Mouse (Mus musculus) thymus, adult 2 months (tissue): Measurements from ENCODE around the gene Slc1a1. TPM values are rescaled to one million over a fixed set of nuclear protein-coding genes. Genes with fewer than 3 reads are reported as not detected.

Source experiments
- DNase-seq: peaks from one replicate; pipeline ENCODE4 v3.0.0; 2021
- H3K27ac ChIP-seq: fragments of 200-500 bp; 2 replicates; pipeline ENCODE4 v1.5.1; 2012; ENCODE audit warnings: low read length, control low read depth; ENCODE audit not compliant: control insufficient read depth, insufficient read depth
- H3K27me3 ChIP-seq: fragments of 200-500 bp; 2 replicates; pipeline ENCODE4 v1.6.1; 2012; ENCODE audit warnings: mild to moderate bottlenecking, low read length, moderate library complexity, mixed read lengths; ENCODE audit not compliant: control insufficient read depth, insufficient read depth
- H3K36me3 ChIP-seq: fragments of 200-500 bp; 2 replicates; pipeline ENCODE4 v1.6.1; 2012; ENCODE audit warnings: mild to moderate bottlenecking, low read length, moderate library complexity; ENCODE audit not compliant: control insufficient read depth, insufficient read depth
- H3K4me1 ChIP-seq: fragments of 200-500 bp; replicated peaks from 2 replicates; pipeline ENCODE4 v1.6.1; 2012; ENCODE audit warnings: low read length; ENCODE audit not compliant: control insufficient read depth, insufficient read depth
- H3K4me3 ChIP-seq: fragments of 200-500 bp; 2 replicates; pipeline ENCODE4 v1.5.1; 2012; ENCODE audit warnings: mild to moderate bottlenecking, low read length, control low read depth, moderate library complexity; ENCODE audit not compliant: control insufficient read depth, insufficient read depth
- CTCF ChIP-seq: fragments of 200-500 bp; IDR thresholded peaks from 2 replicates; pipeline ENCODE4 v1.5.1; 2012; ENCODE audit warnings: mild to moderate bottlenecking, control low read depth, low read length, moderate library complexity, borderline replicate concordance; ENCODE audit not compliant: control insufficient read depth, poor library complexity, insufficient read depth; ENCODE audit errors: extremely low read depth
- POLR2A ChIP-seq: fragments of 200-500 bp; IDR thresholded peaks from 2 replicates; pipeline ENCODE4 v1.6.1; 2012; ENCODE audit warnings: mild to moderate bottlenecking, low read length, control low read depth, moderate library complexity; ENCODE audit not compliant: control insufficient read depth, poor library complexity, insufficient read depth; ENCODE audit errors: extremely low read depth
- WGBS: fragments of 180-500 bp; shearing (Covaris S2); methylation state at CpG from one replicate; pipeline ENCODE4 v1.1.7; 2018; 5-methylcytosine and 5-hydroxymethylcytosine counted together
- polyA plus RNA-seq: library from polyadenylated mRNA; depleted of rRNA; stranded (reverse); fragments of >200 nt; gene quantifications from 2 replicates; pipeline ENCODE4 v1.2.3, GENCODE M21; 2012

Gene Slc1a1
- polyA plus RNA-seq, 1 experiment = 0.51 TPM

DNA sequence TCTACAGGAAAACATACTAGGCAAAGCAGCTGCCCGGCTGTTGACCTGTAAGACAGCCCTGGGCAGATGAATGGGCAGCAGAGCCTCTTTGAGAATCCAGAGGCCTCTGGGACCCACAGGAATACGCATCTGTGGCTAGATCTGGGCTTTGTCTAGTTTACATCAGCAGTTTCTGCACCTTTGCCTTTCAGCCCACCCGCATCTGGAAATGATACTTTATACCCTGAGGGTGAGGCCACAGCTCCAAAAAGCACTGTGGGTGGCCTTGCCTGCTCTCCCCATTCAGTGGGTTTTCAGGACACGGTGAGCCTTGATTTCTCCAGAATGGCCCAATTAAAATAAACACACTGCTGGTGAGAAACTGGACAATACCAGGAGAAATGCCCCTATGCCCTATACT, 73.3 kb downstream of the Slc1a1 start:
- no peak for DNase-seq

GRCm38 (mm10) chr19:28908693-28909092, 73.8 kb downstream of the Slc1a1 start:
- Histone ChIP-seq H3K27me3 (no peaks in the 10 kb centered on the region), H3K27ac (no peak overlapping the region), H3K36me3 (no peaks in the 10 kb centered on the region), H3K4me1 (peaks cover 8% of the 10 kb centered on the region), H3K4me3 (no peak overlapping the region)
- 93% methylated on average over 9 of the region's 9 CpGs for WGBS
- no peak for DNase-seq
- TF ChIP-seq POLR2A (no peak), CTCF (no peak)

More for the DNA sequence above, 73.3 kb downstream of the Slc1a1 start:
- Histone ChIP-seq H3K4me3 (no peak overlapping the region), H3K27me3 (no peaks in the 10 kb centered on the region), H3K4me1 (peaks cover 8% of the 10 kb centered on the region), H3K27ac (no peak overlapping the region), H3K36me3 (no peaks in the 10 kb centered on the region)
- WGBS = 90% methylated on average over 4 of the region's 4 CpGs
- TF ChIP-seq POLR2A (no peak), CTCF (no peak)

- no peak overlapping the region for H3K27ac ChIP-seq
- no peak for DNase-seq
- H3K27me3 ChIP-seq = no peaks in the 10 kb centered on the region
- TF ChIP-seq CTCF (no peak), POLR2A (no peak)
- WGBS = 6% methylated on average over 6 of the region's 6 CpGs
- peaks cover 8% of the 10 kb centered on the region for H3K4me1 ChIP-seq
- no peak overlapping the region for H3K4me3 ChIP-seq
- no peaks in the 10 kb centered on the region for H3K36me3 ChIP-seq
Observed at GRCm38 (mm10) chr19:28914598-28914997, 79.7 kb downstream of the Slc1a1 start.

- Histone ChIP-seq H3K4me1 (peaks cover 8% of the 10 kb centered on the region), H3K27me3 (no peaks in the 10 kb centered on the region), H3K27ac (no peak overlapping the region), H3K36me3 (no peaks in the 10 kb centered on the region), H3K4me3 (no peak overlapping the region)
- DNase-seq = no peak
- 88% methylated on average over 2 of the region's 2 CpGs for WGBS
- no peak for TF ChIP-seq POLR2A
- TF ChIP-seq CTCF = no peak
Observed at GRCm38 (mm10) chr19:28915602-28916250, 80.9 kb downstream of the Slc1a1 start.

DNA sequence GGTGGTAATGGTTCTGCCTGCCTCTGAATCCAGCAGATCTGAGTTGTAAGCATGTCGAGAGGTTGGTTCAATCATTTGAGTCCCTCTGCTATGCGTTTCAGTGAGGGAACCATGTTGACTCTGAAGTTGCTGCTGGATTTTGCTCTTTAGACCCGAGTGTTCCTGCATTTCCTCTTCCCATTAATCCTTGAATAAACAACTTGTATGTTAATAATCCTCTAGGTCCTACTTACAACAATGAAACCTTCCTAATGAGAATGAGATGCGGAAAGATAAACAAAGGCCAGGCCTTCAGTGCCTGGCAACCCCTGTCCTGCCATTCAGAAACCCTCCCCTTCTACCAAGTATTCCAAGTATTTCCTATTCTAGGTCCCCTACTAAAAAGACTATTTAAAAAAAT, 81.6 kb downstream of the Slc1a1 start:
- H3K27me3 ChIP-seq = no peaks in the 10 kb centered on the region
- no peak overlapping the region for H3K4me3 ChIP-seq
- no peak for DNase-seq
- no peaks in the 10 kb centered on the region for H3K36me3 ChIP-seq
- peaks cover 6% of the 10 kb centered on the region for H3K4me1 ChIP-seq
- TF ChIP-seq CTCF = no peak
- TF ChIP-seq POLR2A = no peak
- WGBS = 92% methylated on average over 4 of the region's 4 CpGs
- no peak overlapping the region for H3K27ac ChIP-seq

DNA sequence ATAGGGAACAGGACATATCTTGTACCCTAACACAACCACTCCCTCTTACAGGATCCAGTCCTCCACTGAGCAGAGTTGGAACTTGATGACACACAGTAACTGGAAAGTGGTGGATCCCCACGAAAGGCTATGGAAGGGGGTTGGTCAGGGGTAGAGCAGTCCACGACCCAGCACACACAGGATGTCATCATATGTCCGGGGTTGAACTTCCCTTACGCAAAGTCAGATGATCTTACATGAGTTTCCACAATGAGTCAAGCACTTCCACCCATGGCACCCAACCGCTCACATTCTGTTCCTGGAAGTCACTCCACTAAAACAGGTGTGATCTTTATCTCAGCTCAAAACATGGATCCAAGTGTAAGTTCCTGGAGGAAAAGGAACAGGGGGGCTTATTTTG, 83.0 kb downstream of the Slc1a1 start:
- TF ChIP-seq CTCF (no peak), POLR2A (no peak)
- H3K27me3 ChIP-seq = no peaks in the 10 kb centered on the region
- H3K36me3 ChIP-seq = no peaks in the 10 kb centered on the region
- H3K4me3 ChIP-seq = no peak overlapping the region
- no peak for DNase-seq
- H3K4me1 ChIP-seq = peaks cover under 1% of the 10 kb centered on the region; the same call in 1 of the 2 replicates
- 76% methylated on average over 5 of the region's 5 CpGs for WGBS
- H3K27ac ChIP-seq = no peak overlapping the region

GRCm38 (mm10) chr19:28926366-28926765, 91.5 kb downstream of the Slc1a1 start:
- WGBS = 93% methylated on average over 5 of the region's 5 CpGs
- H3K4me1 ChIP-seq = no peaks in the 10 kb centered on the region
- H3K27ac ChIP-seq = no peak overlapping the region
- H3K27me3 ChIP-seq = no peaks in the 10 kb centered on the region
- no peak overlapping the region for H3K4me3 ChIP-seq
- H3K36me3 ChIP-seq = no peaks in the 10 kb centered on the region
- no peak for DNase-seq
- TF ChIP-seq POLR2A (no peak), CTCF (no peak)
